19 mouse cellular contexts compared by ENCODE assay signal in genomic region chr2:17443581-17443980, GRCm38 (mm10).
"Had no signal": no experiment of that assay in that cellular context is flagged by ENCODE, and none has a peak within 500 bp of the region (broad histone marks: within the 10 kb centered on the region; RNA-seq: fewer than 3 reads in every experiment).

No protein-coding gene starts in this region.

- DNase-seq: kidney, adult 11 months; kidney, adult 9 months; kidney, postnatal 10 days; kidney, postnatal 4 days; liver; liver, embryonic 13.5 days; liver, postnatal 0 days; lung, postnatal 14 days; right cerebral cortex, postnatal 14 days; thymus, postnatal 36 days had no signal

- H3K9me3 ChIP-seq: limb, embryonic 12.5 days; liver, embryonic 13.5 days; lung, embryonic 15.5 days; midbrain, embryonic 13.5 days; neural tube, embryonic 13.5 days; stomach, embryonic 15.5 days had no signal

- H3K27ac ChIP-seq: layer of hippocampus, adult 2 months; left cerebral cortex, adult 2 months; limb, embryonic 12.5 days; liver, embryonic 13.5 days; lung, embryonic 15.5 days; macrophage; midbrain, embryonic 13.5 days; neural tube, embryonic 13.5 days; stomach, embryonic 15.5 days had no signal

- H3K27me3 ChIP-seq: limb, embryonic 12.5 days; liver, embryonic 13.5 days; lung, embryonic 15.5 days; neural tube, embryonic 13.5 days; stomach, embryonic 15.5 days had no signal

- H3K4me3 ChIP-seq: layer of hippocampus, adult 2 months; left cerebral cortex, adult 2 months; limb, embryonic 12.5 days; liver, embryonic 13.5 days; lung, embryonic 15.5 days; midbrain, embryonic 13.5 days; myocyte; neural tube, embryonic 13.5 days; stomach, embryonic 15.5 days had no signal

- ATAC-seq: liver, postnatal 0 days; midbrain, embryonic 13.5 days had no signal

- H3K4me2 ChIP-seq: limb, embryonic 12.5 days; liver, embryonic 13.5 days; lung, embryonic 15.5 days; midbrain, embryonic 13.5 days; neural tube, embryonic 13.5 days; stomach, embryonic 15.5 days had no signal

- H3K9ac ChIP-seq: limb, embryonic 12.5 days; liver, embryonic 13.5 days; liver, postnatal 0 days; lung, embryonic 15.5 days; midbrain, embryonic 13.5 days; neural tube, embryonic 13.5 days; stomach, embryonic 15.5 days had no signal

- H3K36me3 ChIP-seq: limb, embryonic 12.5 days; liver, embryonic 13.5 days; lung, embryonic 15.5 days; midbrain, embryonic 13.5 days; neural tube, embryonic 13.5 days; stomach, embryonic 15.5 days had no signal

- H3K4me1 ChIP-seq: liver, embryonic 13.5 days; lung, embryonic 15.5 days; midbrain, embryonic 13.5 days; neural tube, embryonic 13.5 days; stomach, embryonic 15.5 days had no signal
